Mouse (Mus musculus) 3T3-L1 (cell line): ENCODE measurements around the gene Med21.

ENCODE experiments used
- DNase-seq: peaks from one replicate; pipeline ENCODE4 v3.0.0-alpha.2; 2015; ENCODE audit warnings: low read depth, low spot score

Gene Med21

DNA sequence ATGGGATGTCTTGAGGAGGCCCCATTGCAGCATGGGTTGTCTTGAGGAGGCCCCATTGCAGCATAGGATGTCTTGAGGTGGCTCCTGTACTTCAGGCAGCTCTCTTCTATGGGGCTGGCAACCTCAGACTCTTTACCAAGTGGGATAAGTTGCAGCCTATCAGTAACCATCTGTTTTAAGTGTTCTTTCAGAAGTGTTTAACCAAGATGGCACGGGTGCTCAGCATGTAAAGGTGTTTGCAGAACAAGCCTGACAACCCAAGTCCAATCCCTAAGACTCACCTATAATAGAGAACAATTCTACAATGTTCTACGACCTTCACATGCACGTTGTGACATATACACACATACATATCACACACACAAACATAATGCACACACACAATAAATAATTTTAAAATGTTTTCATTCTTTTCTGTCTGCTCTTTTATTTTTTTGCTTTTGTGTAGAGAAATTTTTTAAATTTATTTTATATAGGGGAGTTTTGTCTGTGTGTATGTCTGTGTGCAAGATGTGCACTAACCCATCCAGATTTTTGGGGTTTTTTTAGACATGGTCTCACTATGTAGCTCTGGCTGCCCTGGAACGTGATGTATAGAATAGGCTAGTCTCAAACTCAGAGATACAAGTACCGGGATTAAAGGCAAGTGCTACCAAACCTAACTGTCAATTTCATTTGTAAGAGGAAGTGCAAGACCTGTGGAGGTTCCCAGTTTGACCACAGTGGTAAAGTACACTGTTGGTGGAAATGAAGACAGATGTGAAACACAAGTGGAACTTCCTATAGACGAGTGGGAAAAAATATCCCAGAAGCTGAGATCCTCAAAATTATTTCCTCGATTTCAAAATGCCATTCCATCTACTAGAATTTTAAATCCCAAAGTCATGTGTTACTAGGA, 2.0 kb upstream of the Med21 start:
- DNase-seq, result no peak

- DNase-seq, result no peak
Measured at GRCm38 (mm10) chr6:146640991-146641390, 1.4 kb upstream of the Med21 start.

- no peak for DNase-seq
Measured at GRCm38 (mm10) chr6:146641621-146642210, 631 bp upstream of the Med21 start.

DNA sequence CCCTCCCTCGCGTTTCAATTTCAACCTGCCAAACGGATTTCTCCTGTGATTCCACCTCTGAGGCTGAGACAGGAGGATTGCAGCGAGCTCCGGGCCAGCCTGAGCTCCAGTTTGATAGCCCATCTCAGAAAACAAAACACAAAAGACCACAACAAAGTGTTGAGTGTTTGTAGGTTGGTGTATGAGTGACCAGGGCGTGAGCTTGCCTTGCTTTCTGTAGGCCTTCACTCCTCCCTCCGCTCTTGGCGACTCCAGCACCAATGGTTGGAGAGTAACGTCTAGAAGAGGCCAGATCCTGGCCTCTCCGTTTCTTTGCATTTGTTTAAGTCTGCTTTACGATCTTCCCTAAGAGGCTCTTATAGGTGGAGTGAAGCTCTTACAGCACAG, 830 bp downstream of the Med21 start:
- DNase-seq, result peak; percentile 67

DNA sequence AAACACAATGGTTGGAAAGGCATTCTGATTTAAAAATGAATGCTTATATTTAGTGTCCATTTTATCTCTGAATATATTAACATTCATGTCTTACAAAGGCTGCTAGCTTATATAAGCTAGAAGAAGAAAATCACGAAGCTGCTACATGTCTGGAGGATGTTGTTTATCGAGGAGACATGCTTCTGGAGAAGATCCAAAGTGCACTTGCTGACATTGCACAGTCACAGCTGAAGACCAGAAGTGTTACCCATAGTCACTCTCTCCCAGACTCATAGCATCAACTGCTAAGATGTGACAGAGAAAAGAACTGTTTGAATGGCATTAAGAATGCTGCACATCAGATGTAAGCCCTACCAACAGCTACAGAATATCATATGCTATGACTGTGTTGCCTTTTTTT, 7.7 kb downstream of the Med21 start:
- DNase-seq, result no peak

DNA sequence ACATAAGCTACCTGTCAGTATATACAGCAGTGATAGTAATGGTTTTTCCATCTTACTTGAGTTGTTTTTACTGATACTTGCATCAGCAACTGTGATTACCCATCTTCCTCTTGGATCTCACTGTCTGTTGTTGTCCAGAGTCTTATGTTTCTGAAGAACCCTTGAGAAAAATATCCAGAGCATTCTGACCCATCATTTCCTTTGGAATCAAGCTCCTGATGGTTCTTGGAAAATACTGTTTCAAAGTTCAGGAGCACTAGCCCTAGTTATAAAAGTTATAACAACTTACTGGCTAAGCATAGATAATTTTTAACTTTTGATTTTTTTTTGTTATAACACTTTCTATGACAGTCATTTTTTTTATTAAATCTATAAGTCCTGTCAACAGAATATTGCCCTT, 9.1 kb downstream of the Med21 start:
- no peak for DNase-seq

DNA sequence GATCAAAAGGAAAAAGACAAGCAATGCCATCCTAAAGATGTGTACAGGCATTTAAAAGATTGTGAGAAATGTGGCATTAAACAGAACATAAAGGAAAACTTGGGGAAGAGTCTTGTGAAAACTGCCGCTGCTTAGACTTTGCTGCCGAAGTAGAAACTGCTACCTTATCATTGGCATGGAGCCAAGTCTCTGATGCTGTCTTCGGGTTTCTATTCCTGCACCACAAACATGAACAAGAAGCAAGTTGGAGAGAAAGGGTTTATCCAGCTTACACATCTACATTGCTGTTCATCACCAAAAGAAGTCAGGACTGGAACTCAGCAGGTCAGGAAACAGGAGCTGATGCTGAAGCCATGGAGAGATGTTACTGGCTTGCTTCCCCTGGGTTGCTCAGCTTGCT, 10.8 kb downstream of the Med21 start:
- DNase-seq, result no peak

DNA sequence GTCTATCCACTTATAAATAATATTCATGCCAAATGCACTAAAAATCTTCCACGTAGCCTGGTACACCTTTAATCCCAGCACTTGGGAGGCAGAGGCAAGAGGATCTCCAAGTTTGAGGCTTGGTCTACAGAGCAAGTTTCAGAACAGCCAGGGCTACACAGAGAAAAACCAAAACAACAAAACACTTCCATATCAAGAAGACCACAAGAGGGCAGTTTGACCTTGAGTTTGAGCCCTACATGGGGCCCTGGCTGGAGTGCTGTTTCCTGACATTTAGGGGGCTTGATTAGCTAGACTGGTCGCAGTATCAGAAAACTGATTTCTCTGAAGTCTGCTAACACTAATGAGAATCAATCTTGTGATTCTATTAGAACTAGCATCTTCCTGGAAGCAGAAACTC, 18.2 kb downstream of the Med21 start:
- DNase-seq, result peak; percentile 69

- no peak for DNase-seq
Measured at GRCm38 (mm10) chr6:146661655-146662054, 19.3 kb downstream of the Med21 start.

DNA sequence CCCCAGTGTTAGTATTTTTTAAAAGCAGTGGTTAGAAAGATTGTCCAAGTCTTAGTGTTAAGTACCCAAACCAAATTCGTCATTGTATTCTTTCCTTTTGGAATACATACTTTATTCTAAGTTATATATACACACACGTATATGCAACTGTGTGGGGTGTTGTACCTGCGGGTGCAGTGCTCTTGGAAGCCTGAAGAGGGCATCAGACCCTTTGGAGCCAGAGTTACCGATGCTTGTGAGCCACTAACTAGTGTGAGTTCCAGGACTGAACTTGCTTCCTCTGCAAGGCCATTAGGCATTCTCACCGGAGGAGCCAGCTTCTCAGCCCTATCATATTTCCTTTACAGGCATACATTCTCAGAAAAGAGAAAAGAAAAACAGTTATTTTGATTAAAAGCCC, 20.3 kb downstream of the Med21 start:
- DNase-seq, result peak; percentile 73

GRCm38 (mm10) chr6:146664116-146664515, 21.8 kb downstream of the Med21 start:
- peak; percentile 48 for DNase-seq

- no peak for DNase-seq
Measured at GRCm38 (mm10) chr6:146664917-146665316, 22.6 kb downstream of the Med21 start.

DNA sequence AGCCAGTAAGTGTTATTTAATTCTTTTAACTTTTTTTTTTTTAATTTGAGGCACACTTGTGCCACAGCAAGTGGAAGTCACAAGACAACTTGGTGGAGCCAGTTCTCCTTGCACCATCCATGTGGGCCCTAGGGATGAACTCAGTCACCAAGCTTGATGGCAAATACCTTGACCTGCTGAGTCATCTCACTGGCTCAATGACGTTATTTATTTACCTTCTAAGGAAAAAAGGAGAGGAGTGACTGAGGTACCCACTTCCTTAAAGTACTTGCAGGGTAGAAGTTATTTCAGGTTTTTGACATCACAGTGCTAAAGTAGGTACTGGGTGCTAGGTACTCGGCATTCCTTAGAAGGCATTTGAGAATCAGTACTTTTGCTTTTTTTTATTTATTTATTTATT, 23.1 kb downstream of the Med21 start:
- DNase-seq, result peak; percentile 59

- no peak for DNase-seq
Measured at GRCm38 (mm10) chr6:146666811-146667210, 24.5 kb downstream of the Med21 start.

DNA sequence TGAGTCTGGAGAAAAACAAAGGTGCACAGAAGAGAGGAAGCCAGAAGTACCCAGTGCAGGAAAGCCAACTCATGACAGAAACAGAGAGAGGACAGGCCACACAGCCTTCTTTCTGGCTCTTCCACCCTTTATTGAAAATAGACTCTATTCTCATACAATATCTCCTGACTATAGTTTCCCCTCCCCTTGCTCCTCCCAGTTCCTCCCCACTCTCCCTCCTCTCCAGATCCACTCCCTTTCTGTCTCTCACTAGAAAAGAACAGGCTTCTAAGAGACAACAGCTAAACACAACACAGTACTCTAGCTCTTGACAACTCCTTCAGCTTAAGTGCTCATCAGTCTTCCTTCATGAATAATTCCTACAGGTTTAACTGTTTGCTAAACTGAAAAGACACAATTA, 26.3 kb downstream of the Med21 start:
- DNase-seq, result no peak

- DNase-seq, result no peak
Measured at GRCm38 (mm10) chr6:146670956-146671855, 28.9 kb downstream of the Med21 start.

- no peak for DNase-seq
Measured at GRCm38 (mm10) chr6:146672106-146672505, 29.8 kb downstream of the Med21 start.

- DNase-seq, result no peak
Measured at GRCm38 (mm10) chr6:146673696-146674095, 31.3 kb downstream of the Med21 start.

DNA sequence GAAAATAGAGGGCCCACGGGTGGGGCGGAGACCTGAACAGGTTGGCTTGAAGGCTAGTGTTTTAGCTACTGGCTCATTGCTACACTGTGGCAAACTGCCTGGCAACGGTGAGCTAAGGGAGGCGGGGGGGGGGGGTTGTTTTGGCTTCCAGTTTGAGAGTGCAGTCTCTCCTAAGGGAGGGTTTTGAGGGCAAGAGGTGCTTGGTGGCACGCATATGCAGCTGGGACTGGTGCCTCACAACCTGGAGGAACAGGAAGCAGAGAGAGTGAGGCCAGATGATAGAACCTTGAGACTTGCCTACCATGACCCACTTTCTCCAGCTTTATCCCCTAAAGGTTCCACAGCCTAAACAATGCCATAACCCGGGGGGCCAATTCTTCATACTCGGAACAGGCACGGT, 32.1 kb downstream of the Med21 start:
- DNase-seq, result no peak

GRCm38 (mm10) chr6:146674881-146675536, 32.7 kb downstream of the Med21 start:
- peak; percentile 86 for DNase-seq

DNA sequence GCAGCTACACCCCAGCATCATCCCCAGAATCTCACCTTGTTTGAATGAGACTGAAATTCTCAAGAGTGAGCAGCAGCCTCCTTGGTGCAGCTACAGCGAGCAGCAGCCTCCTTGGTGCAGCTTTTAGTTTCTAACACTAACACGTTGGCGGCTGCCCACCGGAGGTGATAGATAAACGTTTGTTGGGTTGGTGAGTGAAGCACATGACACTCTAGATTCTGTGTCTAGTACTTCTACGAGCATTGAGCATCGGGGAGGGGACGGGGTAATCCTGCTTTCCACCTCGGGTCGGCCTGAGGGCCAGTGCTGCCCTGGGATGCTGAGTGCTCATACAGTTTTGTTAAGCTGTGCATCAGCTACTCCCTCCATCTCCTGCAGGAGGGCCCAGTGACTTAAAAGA, 34.6 kb downstream of the Med21 start:
- no peak for DNase-seq
